Mouse (Mus musculus) kidney, postnatal 0 days (tissue): ENCODE results near the gene R3hcc1l. TPM values are rescaled to one million over a fixed set of nuclear protein-coding genes. Genes with fewer than 3 reads are reported as not detected.

Source experiments
- ATAC-seq: fragments of 200-750 bp; cut with Nextera tagmentation; replicated peaks from 2 replicates; pipeline ENCODE4 v1.8.0; 2017; ENCODE audit warnings: low read depth, moderate number of reproducible peaks, moderate TSS enrichment, moderate library complexity; ENCODE audit not compliant: low FRiP score
- DNase-seq: peaks from one replicate; pipeline ENCODE4 v3.0.0-alpha.2; 2016; ENCODE audit warnings: low spot score
- H3K27ac ChIP-seq: fragments of 300-500 bp; sonication (generic); 2 replicates; pipeline ENCODE4 v1.5.1; 2014; ENCODE audit warnings: mild to moderate bottlenecking
- H3K27me3 ChIP-seq: fragments of 300-500 bp; sonication (generic); 2 replicates; pipeline ENCODE4 v1.6.1; 2014; ENCODE audit warnings: low read length, mixed read lengths; ENCODE audit not compliant: insufficient read depth
- H3K36me3 ChIP-seq: fragments of 300-500 bp; sonication (generic); 2 replicates; pipeline ENCODE4 v1.6.1; 2014; ENCODE audit warnings: low read length, mixed read lengths; ENCODE audit not compliant: insufficient read depth
- H3K4me1 ChIP-seq: fragments of 300-500 bp; sonication (generic); replicated peaks from 2 replicates; pipeline ENCODE4 v1.6.1; 2014; ENCODE audit warnings: antibody characterized with exemption, low read length, mixed read lengths; ENCODE audit not compliant: insufficient read depth
- H3K4me2 ChIP-seq: fragments of 300-500 bp; sonication (generic); 2 replicates; pipeline ENCODE4 v1.6.1; 2014; ENCODE audit warnings: mild to moderate bottlenecking, low read length, moderate library complexity, mixed read lengths
- H3K4me3 ChIP-seq: fragments of 300-500 bp; sonication (generic); replicated peaks from 2 replicates; pipeline ENCODE4 v1.5.1; 2014; ENCODE audit warnings: low read depth, low read length
- H3K9ac ChIP-seq: fragments of 300-500 bp; sonication (generic); 2 replicates; pipeline ENCODE4 v1.6.1; 2014; ENCODE audit warnings: low read depth, low read length
- H3K9me3 ChIP-seq: fragments of 300-500 bp; sonication (generic); replicated peaks from 2 replicates; pipeline ENCODE4 v1.6.1; 2016; ENCODE audit warnings: low read length, inconsistent platforms, mixed read lengths
- CTCF ChIP-seq: IDR thresholded peaks from 2 replicates; pipeline ENCODE4 v1.5.1; 2016; ENCODE audit warnings: antibody characterized with exemption, low read depth, mild to moderate bottlenecking, moderate library complexity
- WGBS: fragments of 180-500 bp; shearing (Covaris S2); extraction: QIAGEN DNeasy Blood & Tissue Kit; methylation state at CpG from one replicate; pipeline ENCODE4 v1.1.7; 2014; 5-methylcytosine and 5-hydroxymethylcytosine counted together
- polyA plus RNA-seq: library from polyadenylated mRNA; unstranded; fragments of >200 nt; fragmentation: Nextera tagmentation; extraction: Ambion mirVana; gene quantifications from 2 replicates; pipeline ENCODE4 v1.2.1, GENCODE M21; 2015

Gene R3hcc1l
- polyA plus RNA-seq, 1 experiment from 2014 or later: 20.1 TPM

- ATAC-seq (no peak), DNase-seq (no peak)
- H3K36me3 ChIP-seq: peaks cover 20% of the 10 kb centered on the region
- H3K27ac ChIP-seq: no peak overlapping the region
- WGBS: 80% methylated on average over 6 of the region's 6 CpGs
- no peaks in the 10 kb centered on the region for H3K4me1 ChIP-seq
- H3K4me2 ChIP-seq: no peak overlapping the region
- no peaks in the 10 kb centered on the region for H3K9me3 ChIP-seq
- TF ChIP-seq CTCF: no peak
- H3K27me3 ChIP-seq: no peaks in the 10 kb centered on the region
- H3K4me3 ChIP-seq: no peak overlapping the region
- no peak overlapping the region for H3K9ac ChIP-seq
These were observed 74.9 kb downstream of the R3hcc1l start for GRCm38 (mm10) chr19:42593456-42593855.

- no peaks in the 10 kb centered on the region for H3K4me1 ChIP-seq
- ATAC-seq (no peak), DNase-seq (no peak)
- TF ChIP-seq CTCF: no peak
- no peaks in the 10 kb centered on the region for H3K27me3 ChIP-seq
- no peak overlapping the region for H3K4me3 ChIP-seq
- H3K36me3 ChIP-seq: peaks cover 20% of the 10 kb centered on the region
- WGBS: 90% methylated on average over 6 of the region's 6 CpGs
- no peak overlapping the region for H3K9ac ChIP-seq
- no peaks in the 10 kb centered on the region for H3K9me3 ChIP-seq
- H3K27ac ChIP-seq: no peak overlapping the region
- H3K4me2 ChIP-seq: no peak overlapping the region
These were observed 76.5 kb downstream of the R3hcc1l start for GRCm38 (mm10) chr19:42595066-42595465.

DNA sequence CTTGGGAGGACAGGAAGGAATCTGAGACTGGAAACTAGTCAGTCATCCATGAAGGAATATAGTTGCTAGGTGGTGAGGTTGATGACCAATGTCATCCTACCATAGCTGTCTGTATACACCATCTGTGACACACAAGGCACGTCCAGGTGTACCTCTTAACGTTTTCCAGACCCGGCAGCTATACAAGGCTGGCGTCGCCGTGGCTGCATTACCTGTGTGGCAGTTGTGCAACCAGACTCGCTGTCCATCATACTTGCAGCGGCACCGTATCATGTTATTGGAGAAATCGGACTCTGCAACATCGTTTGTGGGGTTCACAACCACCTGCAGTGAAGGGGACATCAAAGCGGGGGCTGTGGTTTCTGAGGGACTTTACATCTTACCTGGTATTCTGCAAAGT lies 78.7 kb downstream of the R3hcc1l start:
- no peak for ATAC-seq
- H3K27ac ChIP-seq: no peak overlapping the region
- H3K4me3 ChIP-seq: no peak overlapping the region
- TF ChIP-seq CTCF: no peak
- H3K4me2 ChIP-seq: no peak overlapping the region
- DNase-seq: no peak
- H3K9ac ChIP-seq: no peak overlapping the region
- 85% methylated on average over 12 of the region's 12 CpGs for WGBS
- H3K4me1 ChIP-seq: no peaks in the 10 kb centered on the region
- peaks cover 8% of the 10 kb centered on the region; the same call in 1 of the 2 replicates for H3K36me3 ChIP-seq
- no peaks in the 10 kb centered on the region for H3K27me3 ChIP-seq
- H3K9me3 ChIP-seq: no peaks in the 10 kb centered on the region

DNA sequence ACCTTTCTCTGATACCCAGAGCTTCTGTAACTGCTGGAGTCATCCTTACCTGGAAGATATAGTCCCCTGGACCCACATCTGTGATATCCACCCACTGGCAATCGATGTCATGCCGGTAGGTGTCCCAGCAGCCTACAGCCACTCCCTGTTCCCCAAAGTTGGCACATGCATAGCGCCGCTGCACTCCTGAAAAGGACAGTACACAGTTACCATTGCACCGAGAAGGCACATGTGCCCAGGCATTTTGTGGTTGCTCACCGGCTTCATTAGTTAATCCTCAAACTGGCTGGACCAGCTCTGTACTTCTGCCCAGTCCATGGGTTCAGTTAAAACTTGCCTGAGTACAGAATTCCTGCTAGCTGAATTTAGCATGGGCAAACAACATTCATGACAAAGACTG lies 79.3 kb downstream of the R3hcc1l start:
- no peaks in the 10 kb centered on the region for H3K27me3 ChIP-seq
- 93% methylated on average over 6 of the region's 6 CpGs for WGBS
- no peak overlapping the region for H3K27ac ChIP-seq
- H3K4me1 ChIP-seq: no peaks in the 10 kb centered on the region
- no peaks in the 10 kb centered on the region for H3K9me3 ChIP-seq
- H3K4me2 ChIP-seq: no peak overlapping the region
- H3K9ac ChIP-seq: no peak overlapping the region
- TF ChIP-seq CTCF: no peak
- DNase-seq: no peak
- no peak overlapping the region for H3K4me3 ChIP-seq
- H3K36me3 ChIP-seq: 0 out of 2 replicates have a peak, but pooled peaks cover 8% of the 10 kb centered on the region
- ATAC-seq: no peak

DNA sequence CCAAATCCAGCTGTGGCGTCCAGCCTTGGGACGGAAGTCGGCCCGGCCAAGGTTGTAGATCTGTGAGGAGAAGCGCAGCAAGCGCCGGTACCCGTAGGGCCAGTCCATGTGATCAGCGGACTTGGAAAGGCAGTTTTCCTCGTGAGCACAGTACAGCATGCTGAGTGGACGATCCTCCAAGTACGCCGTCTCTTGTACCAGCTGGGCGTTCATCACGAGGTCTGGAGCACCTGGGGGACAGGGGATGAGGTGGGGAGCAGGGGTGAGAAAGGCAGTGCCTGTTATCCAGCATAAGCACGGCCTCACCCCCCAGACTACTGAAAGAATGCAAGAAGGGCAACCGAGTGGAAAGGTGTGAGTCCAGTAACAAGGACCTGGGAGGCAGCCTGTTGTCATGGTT lies 81.3 kb downstream of the R3hcc1l start:
- ATAC-seq (peak; percentile 49), DNase-seq (peak; percentile 10)
- no peaks in the 10 kb centered on the region for H3K9me3 ChIP-seq
- H3K4me1 ChIP-seq: no peaks in the 10 kb centered on the region
- H3K36me3 ChIP-seq: 0 out of 2 replicates have a peak, but pooled peaks cover 5% of the 10 kb centered on the region
- H3K4me3 ChIP-seq: no peak overlapping the region
- H3K4me2 ChIP-seq: no peak overlapping the region
- no peaks in the 10 kb centered on the region for H3K27me3 ChIP-seq
- no peak overlapping the region for H3K27ac ChIP-seq
- no peak overlapping the region for H3K9ac ChIP-seq
- TF ChIP-seq CTCF: no peak
- 76% methylated on average over 17 of the region's 17 CpGs for WGBS

DNA sequence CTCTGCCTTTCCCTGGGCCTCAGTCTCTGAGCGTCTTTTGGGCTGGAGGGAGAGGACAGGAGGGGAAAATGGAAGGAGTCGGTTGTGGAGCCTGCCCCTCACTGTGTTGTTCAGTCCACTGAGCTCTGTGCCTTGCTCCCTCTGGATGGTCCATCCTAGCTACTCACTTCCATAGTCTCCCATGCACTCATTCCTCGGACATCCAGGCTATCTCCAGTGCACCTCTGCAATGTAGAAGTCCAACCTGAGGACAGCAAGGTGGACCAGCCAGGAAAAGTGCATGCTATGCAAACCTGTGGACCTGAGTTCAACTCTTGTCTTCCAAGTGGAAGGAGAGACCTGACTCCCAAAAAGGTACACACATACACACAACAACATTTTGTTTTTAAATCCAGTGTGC lies 82.0 kb downstream of the R3hcc1l start:
- no peak for ATAC-seq
- Histone ChIP-seq H3K4me2 (no peak overlapping the region), H3K4me3 (no peak overlapping the region), H3K27me3 (no peaks in the 10 kb centered on the region), H3K36me3 (no peaks in the 10 kb centered on the region), H3K4me1 (no peaks in the 10 kb centered on the region), H3K9ac (no peak overlapping the region), H3K9me3 (no peaks in the 10 kb centered on the region), H3K27ac (no peak overlapping the region)
- DNase-seq: no peak
- TF ChIP-seq CTCF: no peak
- WGBS: 59% methylated on average over 3 of the region's 3 CpGs

DNA sequence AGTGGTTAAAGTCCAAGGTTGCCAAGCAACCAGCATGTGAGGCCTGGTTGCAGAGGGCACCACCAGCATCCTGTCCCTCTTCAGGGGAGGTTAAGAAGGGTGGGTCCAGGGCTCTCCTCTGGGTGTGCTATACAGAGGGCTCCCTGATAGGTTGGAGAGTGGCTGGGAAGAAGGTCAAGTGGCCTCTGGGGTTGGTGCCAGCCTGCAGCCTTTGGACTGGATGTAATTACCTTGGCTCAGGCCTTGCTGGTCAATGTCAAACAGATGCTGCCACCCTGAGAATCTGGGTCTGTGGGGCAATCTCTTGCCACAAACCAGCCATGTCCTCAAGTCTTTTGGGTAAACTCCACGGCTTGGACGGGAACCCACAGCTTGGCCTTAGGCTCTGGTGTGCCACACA lies 82.9 kb downstream of the R3hcc1l start:
- TF ChIP-seq CTCF: no peak
- Histone ChIP-seq H3K4me3 (no peak overlapping the region), H3K4me1 (no peaks in the 10 kb centered on the region), H3K36me3 (no peaks in the 10 kb centered on the region), H3K27me3 (no peaks in the 10 kb centered on the region), H3K9me3 (no peaks in the 10 kb centered on the region), H3K9ac (no peak overlapping the region), H3K4me2 (no peak overlapping the region), H3K27ac (no peak overlapping the region)
- DNase-seq (no peak), ATAC-seq (no peak)
- 95% methylated on average over 2 of the region's 2 CpGs for WGBS
